Mouse (Mus musculus) layer of hippocampus, adult 9-10 months (tissue): ENCODE data around the gene Trpc4ap.
A peak's percentile ranks its signal among the peaks of the same experiment; 100 is the strongest.

Experiments
- DNase-seq: peaks from one replicate; pipeline ENCODE4 v3.0.0; 2022; ENCODE audit warnings: low spot score

Trpc4ap gene

DNA sequence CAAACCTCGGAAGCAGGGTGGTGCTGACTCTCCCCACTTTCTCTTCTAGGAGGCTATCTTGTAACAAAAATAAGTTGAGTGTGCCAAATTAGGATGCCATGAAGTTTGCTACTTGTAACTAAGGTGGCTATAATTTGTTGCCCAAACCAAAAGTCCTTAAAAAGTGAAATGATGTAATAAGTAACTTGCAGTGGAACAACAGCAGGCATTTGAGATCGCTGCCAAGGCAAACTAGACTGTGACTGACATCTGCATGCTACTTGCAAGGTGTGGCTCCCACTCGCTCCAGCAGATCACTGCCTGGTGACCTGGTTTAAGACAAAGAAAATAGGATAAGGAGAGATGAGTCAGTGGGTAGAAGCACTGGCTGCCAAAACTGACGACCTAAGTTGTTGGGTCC is 952 bp upstream of the Trpc4ap start:
- no peak for DNase-seq

DNA sequence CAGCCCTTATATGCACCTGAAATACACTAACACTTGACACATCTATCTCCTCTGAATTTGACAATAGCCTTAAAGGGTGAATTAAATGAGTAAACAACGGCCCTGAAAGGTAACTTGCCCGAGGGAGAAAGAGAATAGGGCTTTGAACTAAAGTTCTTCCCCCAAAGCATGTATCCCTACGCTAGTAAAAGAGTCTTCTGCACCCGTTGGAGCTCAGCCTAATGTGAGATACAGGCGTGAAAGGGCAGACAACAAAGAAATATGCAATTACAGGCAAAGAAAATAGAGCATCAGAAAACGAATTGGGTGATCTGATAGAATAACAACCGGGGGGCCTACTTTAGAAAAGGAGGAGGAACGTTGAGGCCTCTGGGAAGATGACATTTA is 855 bp downstream of the Trpc4ap start:
- no peak for DNase-seq

DNA sequence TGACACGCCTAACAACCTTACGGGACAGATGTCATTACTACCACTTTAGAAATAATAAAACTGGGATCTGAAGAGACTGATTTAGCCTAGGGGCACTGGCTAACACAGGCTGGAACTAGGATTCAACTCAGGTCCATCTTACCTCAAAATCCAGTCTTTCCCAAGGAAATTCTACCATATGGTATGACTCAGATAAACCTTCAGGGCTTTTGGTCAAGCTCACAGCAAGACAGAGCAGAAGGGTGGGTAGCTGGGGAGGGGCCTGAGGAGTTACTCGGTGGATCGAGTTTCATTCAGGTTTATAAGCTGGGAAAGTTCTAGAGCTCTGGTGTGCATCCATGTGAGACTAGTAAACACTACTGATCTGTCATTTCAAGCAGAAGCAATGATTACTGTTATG is 3.0 kb downstream of the Trpc4ap start:
- DNase-seq, result no peak

DNA sequence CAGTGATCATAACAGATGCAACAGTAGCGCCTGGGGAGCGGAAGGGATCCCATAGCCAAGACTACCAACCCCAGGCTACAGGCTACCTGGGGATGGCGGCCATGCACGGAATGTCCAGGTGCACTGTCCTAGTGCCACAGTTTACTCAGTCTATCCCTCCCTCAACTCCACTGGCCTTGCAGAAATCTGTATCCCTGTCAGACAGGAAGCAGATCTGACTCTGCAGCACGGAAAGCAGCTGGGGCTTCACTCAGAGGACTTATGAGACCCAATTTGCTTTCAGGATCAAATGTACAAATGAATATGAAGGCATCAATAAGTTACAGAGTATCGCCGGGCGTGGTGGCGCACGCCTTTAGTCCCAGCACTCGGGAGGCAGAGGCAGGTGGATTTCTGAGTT is 4.4 kb downstream of the Trpc4ap start:
- DNase-seq, result no peak

DNA sequence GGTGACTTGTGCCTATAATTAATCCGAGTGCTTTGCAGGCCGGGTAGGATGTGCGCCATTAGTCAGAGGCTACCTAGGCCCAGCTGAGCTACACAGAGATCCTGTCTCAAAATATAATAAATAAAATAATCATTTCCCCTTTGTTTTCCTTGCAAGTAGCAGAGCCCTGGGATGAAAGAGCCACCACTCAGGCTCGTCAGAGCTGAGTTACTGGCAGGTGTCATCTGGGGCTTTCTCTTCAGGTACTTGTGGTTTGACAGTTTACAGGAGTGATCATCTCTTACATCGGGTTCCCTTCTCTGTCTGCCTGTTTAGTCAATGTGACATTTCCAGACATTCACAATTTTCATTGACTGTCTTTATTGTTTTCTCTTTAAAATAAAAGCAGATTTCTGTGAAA is 5.6 kb downstream of the Trpc4ap start:
- DNase-seq, result no peak

DNA sequence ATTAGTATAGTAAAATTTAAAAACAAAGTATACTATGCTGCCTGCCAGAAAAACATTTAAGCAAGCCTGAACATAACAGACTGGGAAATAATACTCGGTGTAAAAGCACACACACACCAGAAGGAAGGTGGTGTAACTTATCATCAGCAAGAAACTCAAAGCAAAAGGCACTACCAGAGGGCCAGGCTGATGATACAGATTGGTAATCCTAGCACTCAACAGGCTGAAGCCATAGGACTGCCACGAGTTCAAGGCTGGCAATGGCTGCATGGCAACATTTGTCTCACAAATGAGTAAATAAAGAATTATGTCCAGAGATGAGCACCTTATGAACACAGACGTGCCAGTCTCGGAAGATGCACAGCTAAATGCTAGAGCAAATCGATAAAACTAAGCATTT is 8.4 kb downstream of the Trpc4ap start:
- DNase-seq, result no peak

DNA sequence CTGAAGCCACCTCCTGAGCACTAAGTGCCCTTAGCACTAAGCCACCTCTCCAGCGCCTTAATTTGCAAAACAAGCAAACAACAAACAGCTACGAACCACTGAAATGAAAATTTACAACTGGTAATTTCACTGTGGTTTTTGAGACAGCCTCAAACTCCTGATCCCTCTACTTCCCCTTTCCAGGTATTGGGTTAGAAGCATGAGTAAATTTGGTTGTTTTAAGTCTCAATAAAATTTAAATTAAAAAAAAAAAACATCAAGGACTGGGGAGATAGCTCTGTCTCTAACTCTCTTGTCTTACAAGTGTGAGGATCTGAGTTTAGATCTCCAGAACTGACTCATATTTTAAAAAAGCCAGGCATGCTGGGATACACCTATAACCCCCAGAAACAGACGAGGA is 9.0 kb downstream of the Trpc4ap start:
- DNase-seq, result no peak

DNA sequence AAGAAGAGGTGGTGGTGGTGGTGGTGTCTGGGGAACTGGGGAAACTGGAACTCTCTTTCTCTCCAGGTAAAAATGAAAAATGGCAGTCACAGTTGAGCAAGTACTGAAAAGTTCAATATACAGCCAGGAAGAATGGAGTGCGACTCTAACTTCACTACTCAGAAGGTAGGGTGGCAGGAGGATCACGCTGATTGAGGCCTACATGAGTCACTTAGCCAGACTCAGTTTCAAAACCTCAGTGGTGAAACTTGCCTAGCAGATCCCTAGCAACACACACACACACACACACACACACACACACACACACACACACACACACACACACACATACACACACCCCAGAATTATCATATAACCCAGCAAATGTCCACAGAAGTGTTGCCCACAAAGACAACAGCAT is 10.3 kb downstream of the Trpc4ap start:
- no peak for DNase-seq

DNA sequence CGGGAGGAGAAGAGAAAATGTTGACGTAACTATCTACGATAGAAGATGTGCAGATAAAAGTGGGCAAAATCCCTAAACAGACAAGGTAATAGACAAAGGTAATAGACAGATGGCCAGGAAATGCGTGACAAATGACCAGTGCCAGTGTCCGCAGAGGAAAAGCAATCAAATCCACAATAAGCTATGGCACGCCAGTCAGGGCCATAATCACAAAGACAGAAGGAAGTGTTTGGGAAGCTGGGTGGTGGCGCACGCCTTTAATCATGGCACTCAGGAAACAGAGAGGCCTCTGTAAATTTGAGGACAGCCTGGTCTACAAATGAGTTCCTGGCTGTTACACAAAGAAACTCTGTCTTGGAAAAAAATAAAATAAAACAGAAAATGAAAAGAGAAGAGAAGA is 11.0 kb downstream of the Trpc4ap start:
- no peak for DNase-seq

DNA sequence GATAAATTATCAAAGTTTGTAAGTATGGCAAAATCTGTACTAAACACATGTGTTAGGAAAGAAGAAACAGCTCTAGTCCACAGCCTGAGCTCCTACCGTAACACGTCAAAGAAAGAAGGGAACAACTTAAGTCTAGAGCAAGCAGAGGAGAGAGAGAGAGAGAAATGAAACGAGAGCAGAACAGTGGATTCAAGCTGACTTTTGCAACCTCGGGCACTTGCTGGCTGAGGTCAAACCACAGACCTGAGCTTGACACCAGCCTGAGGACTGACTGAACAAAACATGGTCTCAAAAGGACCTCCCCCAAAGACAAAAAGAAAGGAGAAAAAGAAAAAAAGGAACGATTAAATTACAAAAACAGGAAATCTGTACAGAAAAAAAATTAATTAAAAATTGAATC is 11.6 kb downstream of the Trpc4ap start:
- no peak for DNase-seq

DNA sequence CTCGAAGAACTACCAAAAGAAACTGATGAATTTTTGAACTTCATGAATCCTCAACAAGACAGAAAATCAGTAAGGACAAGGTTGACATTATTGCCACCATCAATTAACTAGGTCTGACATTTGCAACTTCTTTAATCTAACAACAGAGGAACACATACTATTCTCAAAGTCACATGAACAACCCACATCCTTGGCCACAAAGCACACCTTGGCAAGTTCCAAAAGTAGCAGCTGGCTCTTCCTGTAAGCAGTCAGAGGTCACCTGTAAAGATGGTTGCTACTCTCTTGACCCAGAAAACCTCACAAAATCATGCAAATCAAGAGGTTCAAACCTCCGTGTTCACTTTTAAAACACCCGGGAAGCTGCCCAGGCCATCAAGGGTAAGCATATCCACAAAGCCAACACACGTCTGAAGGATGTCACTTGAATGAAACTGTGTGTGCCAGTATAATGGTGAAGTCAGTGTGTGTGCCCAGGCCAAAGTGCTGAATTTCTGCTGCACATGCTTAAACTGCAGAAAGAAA is 12.5 kb downstream of the Trpc4ap start:
- no peak for DNase-seq

DNA sequence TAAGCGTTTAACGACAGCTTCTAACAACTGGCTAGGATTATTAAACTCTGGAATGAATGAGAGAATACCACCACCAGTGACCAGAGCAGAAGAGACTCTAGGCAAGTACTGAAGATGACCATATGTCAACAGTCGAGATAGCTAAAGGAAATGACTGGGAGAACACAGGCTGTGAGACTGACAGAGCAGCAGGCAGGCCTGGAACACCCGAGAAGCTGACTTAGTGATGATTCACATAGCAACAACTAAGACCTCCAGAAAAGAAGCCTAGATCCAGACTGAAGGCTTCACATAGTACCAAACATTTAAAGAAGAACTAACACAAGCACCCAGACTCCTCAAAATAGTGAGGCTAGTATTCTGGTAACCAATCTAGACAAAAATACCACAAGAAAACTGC is 17.1 kb downstream of the Trpc4ap start:
- no peak for DNase-seq

DNA sequence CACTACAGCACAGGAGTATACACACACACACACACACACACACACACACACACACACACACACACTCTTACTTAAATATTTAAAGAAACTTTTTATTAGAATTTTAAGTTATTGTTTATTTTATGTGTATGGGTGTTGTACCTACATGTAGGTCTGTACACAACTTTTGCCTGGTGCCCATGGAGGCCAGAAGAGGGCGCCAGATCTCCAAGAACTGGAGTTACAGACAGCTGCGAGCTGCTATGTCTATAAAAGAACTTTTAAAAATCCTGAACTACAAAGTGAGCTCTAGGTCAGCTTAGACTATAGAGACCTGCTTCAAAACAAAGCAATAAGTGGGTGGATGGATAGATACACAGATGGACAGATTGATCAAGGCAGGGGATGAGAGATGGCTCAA is 18.6 kb downstream of the Trpc4ap start:
- DNase-seq, result no peak

DNA sequence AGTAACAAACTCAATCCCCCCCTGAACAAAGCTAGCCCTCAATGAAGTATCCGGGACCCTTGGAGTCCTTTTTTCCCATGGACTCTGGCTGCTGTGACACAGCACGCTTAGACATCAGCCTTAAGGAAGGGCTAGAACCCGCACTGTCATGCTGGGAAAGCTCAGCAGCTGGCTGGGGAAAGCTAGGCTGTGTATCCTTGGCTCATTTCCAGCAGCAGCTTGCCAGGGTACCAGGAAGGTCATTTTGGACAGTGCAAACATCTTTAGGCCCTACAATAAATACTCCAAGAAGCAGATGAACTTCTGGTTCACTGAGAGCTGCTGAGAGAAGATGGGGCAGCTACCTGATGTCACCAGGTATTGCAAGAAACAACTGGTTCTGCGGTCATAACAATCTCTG is 20.9 kb downstream of the Trpc4ap start:
- no peak for DNase-seq

DNA sequence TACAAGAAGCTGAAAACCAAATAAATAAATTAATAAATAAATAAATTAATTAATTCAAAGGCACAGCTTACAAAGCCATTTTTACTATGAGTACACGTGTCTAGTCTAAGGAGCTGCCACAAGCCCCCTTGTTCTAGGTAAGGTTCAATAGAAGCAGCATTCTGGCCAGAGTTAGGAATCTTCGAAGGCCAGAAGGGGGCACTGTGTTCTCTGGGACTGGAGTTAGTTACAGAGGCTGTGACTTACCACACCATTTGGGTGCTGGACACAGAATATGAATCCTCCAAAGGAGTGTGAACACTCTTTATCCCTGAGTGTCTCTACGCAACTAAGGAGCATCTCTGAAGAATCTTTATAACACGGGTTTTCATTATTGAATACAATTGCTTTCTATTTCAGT is 23.7 kb downstream of the Trpc4ap start:
- DNase-seq, result no peak

DNA sequence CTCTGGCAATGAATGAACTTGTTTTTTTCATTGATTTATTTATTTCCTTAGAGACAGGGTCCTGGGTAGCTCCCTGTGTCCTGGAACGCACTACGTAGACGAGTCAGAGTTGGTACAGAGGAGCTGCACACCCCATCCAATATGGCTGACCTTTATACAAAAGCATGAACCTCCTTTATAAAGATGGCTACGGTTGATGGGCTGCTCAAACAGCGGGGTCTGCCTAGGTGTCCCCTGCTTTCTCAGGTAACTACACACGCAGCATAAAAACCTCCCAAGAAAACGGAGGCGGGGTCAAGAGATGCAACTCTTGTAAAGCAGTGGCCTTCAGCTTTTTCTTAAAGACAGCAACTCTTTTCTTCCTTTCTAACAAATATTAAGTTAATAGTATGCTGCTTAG is 24.3 kb downstream of the Trpc4ap start:
- no peak for DNase-seq

DNA sequence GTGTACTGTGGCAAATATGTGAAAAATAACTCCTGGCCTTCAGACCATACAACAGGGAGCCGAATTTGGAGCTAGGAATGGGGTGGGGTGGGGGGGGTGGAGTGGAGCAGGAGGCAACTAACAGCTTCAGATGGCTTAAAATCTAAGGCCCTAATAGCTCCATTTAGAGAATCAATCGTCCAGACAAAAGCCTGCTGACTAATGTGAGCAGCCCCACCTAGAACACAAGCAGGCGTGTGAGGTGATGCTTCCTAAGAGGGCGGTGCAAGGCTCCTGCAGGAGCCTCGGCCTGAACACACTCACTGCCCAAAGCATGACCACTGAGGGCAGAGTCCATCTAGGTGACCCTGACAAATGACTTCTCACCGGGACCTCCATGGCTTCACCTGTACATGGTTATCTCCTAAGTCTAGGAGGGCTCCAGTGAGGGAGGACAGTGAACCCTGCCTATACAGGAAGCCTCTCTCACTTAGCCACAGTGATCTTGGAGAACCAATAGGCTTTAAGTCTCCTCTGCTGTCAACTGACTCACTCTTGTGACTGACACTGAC is 28.2 kb downstream of the Trpc4ap start:
- DNase-seq, result no peak

DNA sequence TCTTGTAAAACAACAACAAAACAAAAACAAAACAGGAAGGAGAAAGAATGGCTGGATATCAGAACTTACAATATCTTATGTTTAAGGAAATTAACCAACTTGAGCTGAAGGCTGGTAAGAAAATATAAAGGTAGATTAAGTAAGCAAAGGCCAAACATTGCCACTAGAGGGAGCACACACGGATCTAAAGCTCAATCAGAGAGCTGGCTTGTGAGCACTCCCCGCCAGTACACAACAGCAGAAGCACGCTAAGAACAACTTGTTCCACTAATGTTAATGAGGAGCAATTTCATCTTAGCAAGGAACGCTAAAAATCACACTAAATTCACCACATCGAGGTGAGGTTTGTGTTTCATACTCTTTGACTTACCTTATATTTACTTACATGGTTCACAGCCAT is 29.1 kb downstream of the Trpc4ap start:
- peak; percentile 65 for DNase-seq

DNA sequence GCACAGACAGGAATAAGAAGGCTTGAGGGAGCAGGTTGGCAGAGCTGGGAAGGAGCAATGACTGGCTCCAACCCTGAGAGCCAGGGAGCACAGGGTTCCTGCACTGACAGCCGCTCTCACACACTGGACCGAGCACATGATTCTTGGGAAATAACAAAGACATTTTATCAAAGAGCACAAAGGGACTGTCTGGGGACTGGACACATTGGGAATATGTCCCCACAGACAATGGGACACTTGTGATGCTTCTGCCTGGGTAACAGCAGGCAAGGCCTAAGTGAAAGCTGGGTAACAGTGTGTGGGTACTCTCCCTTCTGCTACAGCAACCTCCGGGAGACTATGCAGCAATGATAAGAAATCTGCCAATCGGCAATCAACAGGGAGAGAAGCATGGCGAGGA is 29.8 kb downstream of the Trpc4ap start:
- DNase-seq, result no peak

DNA sequence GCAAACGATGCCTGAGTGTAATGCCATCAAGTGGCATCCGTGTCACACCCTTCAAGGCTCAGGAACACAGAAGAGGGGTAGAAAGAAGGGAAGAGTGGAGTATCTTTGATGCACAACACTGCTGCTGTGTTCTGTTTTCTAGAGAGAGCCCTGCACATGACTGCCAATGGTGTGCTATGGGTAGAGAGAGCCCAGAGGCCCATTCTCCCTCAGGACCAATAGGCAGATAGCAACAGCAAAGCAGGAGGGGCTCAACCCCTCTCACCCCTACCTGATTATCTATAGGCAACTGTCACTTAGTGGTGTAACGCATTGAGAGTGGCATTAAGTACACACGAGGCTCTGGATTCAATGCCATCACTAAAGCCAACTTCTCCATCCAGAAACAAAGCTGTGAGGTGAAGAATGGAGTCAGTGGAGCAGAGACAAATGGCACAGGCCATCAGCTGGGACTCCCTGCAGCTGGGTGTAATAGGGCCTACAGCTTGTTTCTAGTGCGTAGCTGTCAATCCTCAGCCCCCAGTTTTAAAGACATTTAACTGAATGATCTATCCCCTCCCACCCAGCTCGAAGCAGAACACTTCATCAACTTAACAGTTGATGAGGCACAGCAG is 36.3 kb downstream of the Trpc4ap start:
- no peak for DNase-seq

DNA sequence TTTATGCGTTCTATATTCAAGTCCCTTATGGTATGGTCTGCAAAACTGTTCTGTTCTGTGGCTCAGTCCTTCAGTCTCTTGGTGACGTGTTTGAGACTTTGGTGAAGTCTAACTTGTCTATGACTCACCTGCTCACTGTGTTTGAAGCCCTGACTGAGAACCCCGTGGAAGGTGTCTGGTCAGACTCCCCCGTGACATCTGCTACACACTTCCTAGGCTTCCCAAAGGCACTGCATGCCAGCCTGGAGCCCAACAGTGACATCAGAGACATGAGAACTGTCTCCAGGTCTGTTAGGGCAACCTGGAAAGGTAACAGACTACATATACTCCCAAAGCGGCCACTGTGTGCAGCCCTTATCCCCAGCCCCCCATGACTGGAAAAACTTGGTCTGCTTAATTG is 39.6 kb downstream of the Trpc4ap start:
- no peak for DNase-seq

DNA sequence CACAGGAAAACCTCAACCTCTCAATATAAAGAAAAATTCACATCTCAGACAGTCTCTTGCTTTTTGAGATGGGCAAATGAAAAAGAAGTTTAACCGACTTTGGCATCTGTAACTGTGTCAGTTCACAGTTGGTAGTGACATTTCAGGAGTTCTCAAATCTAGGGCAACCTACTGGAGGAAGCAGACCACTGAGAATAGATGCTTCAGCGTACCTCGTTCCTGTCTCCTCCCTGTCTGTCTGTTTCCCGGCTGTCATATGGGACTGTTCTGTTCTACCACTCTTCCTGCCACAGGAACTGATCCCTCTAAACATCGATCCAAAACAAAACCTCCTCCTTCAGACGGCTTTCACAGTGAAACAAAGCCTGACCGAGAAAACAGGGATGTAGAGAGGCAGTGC is 46.4 kb downstream of the Trpc4ap start:
- DNase-seq, result no peak

DNA sequence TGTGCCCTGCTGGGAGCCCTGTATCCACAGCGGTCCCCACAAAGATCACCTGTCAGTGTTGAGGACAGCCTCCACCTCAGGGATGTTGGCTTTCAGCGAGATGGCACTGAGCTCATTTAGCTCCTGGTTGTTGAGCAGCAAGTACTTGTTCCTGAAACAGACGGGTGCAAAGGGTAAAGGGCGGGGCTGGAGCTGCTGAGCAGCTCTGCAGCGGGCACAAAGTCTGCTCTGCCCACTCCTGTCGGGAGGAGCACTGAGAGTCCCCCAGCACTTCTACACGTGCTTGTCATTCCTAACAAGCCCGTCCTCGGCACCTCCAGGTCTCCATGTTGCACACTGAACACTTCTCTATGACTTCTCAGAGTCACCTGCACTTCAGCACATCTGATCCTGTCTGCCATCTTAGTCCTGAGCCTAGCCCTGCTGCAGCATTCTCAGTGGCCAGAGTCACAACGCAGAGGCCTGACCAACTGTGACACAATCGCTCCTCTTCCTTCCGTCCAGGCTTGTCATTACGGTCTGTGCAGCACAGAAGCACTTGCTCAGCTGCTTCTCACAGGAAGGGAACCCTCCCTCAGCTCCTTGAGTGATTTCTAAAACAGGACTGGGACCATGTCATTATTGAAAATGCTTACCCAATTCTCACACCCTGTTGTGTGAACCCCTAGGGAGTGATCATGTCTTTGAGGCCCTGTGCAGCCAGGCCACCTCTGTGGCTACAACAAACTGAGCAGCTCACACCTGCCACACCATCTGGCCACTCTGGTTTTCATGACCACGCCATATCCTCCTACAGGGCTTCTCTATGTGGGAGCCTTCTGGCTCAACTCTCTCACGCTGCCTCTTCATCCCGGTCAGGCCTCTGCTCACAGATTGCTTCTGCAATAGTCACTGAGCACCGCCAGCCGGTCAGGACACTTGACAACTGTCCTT is 50.4 kb downstream of the Trpc4ap start:
- DNase-seq, result no peak
